Mouse (Mus musculus) liver, adult 2 months (tissue): ENCODE measurements around the gene Ppara. TPM values are rescaled to one million over a fixed set of nuclear protein-coding genes. Genes with fewer than 3 reads are reported as not detected.
A peak's percentile ranks its signal among the peaks of the same experiment; 100 is the strongest.

ENCODE experiments used
- DNase-seq: peaks from one replicate; pipeline ENCODE4 v3.0.0-alpha.2; 2011; ENCODE audit warnings: low read depth, low spot score; ENCODE audit errors: extremely low read depth
- H3K27ac ChIP-seq: fragments of 200-500 bp; replicated peaks from 2 replicates; pipeline ENCODE4 v1.5.1; 2012; ENCODE audit warnings: low read depth, mild to moderate bottlenecking, control low read depth, inconsistent platforms, low read length; ENCODE audit not compliant: insufficient read depth
- H3K27me3 ChIP-seq: fragments of 200-500 bp; 2 replicates; pipeline ENCODE4 v1.6.1; 2012; ENCODE audit warnings: mild to moderate bottlenecking, moderate library complexity, low read length, inconsistent platforms; ENCODE audit not compliant: control insufficient read depth, insufficient read depth
- H3K36me3 ChIP-seq: fragments of 200-500 bp; 2 replicates; pipeline ENCODE4 v1.6.1; 2012; ENCODE audit warnings: low read length, inconsistent platforms; ENCODE audit not compliant: control insufficient read depth, insufficient read depth
- H3K4me1 ChIP-seq: fragments of 200-500 bp; 2 replicates; pipeline ENCODE4 v1.6.1; 2011; ENCODE audit warnings: low read length; ENCODE audit not compliant: control insufficient read depth, insufficient read depth
- H3K4me3 ChIP-seq: fragments of 200-500 bp; 2 replicates; pipeline ENCODE4 v1.5.1; 2011; ENCODE audit warnings: low read depth, mild to moderate bottlenecking, control low read depth, low read length, moderate library complexity; ENCODE audit not compliant: insufficient read depth
- H3K79me2 ChIP-seq: fragments of 200-500 bp; 2 replicates; pipeline ENCODE4 v1.6.1; 2012; ENCODE audit warnings: inconsistent platforms, mild to moderate bottlenecking, low read length, moderate library complexity; ENCODE audit not compliant: control insufficient read depth, insufficient read depth
- H3K9ac ChIP-seq: fragments of 200-500 bp; 2 replicates; pipeline ENCODE4 v1.6.1; 2012; ENCODE audit warnings: low read depth, mild to moderate bottlenecking, control low read depth, inconsistent platforms, low read length
- CTCF ChIP-seq: fragments of 200-500 bp; IDR thresholded peaks from 2 replicates; pipeline ENCODE4 v1.5.1; 2011; ENCODE audit warnings: low read depth, low read length, control low read depth
- POLR2A ChIP-seq: fragments of 200-500 bp; IDR thresholded peaks from 2 replicates; pipeline ENCODE4 v1.6.1; 2011; ENCODE audit warnings: low read length, control low read depth; ENCODE audit not compliant: insufficient read depth; ENCODE audit errors: extremely low read depth
- WGBS: fragments of 180-500 bp; shearing (Covaris S2); methylation state at CpG from one replicate; pipeline ENCODE4 v1.1.7; 2018; 5-methylcytosine and 5-hydroxymethylcytosine counted together
- polyA plus RNA-seq: library from polyadenylated mRNA; depleted of rRNA; stranded (reverse); fragments of >200 nt; gene quantifications from 2 replicates; pipeline ENCODE4 v1.2.3, GENCODE M21; 2012; rRNA removed
- total RNA-seq: library from RNA; depleted of rRNA; stranded (reverse); fragments of >200 nt; gene quantifications from 2 replicates; pipeline ENCODE4 v1.2.3, GENCODE M21; 2014; rRNA removed

Ppara gene
- total RNA-seq: 184 and 206 TPM in 2 replicates
- 36.2 and 39.8 TPM in 2 replicates for polyA plus RNA-seq

- peak; percentile 72 for DNase-seq
- peak within 1 kb of the TSS; percentile 87 for H3K9ac ChIP-seq
Observed at GRCm38 (mm10) chr15:85734571-85735033, at the start of gene Ppara. Gene Ppara, plus strand, starts transcription at chr15:85734983.

DNA sequence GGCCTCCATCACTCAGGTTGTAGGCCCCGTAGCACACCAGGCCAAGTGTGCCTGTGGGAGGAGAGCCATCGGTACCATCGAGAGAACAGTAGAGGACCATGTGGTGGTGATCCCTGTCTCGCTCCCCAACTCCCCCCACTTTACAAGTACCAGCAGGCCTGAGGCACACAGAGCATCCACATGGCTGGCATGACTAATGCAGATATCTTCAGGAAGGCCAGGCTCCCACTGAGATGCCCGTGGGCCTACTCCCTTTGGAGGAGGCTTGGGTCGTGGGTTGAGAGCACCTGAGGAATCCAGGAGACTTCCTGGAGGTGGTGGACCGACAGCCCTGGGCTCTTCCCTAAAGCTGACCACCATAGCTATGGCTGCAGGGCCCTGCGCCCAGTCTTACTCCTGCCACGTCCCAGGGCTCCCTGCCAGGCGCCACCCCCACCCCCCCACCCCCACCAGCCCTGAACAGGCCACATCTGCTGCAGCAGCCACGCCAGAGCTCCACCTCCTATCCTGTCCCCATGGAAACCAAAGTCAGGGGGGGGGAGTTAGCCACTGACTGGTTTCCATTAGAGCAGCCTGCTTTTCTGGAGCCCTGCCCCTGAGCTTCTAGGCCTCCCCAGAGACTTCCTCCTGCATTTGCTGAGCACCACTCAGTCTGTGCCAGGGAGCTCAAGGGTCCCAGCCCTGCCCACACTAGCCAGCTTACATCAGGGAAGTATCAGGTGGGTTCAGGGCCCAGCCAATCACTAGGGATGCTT is 48.0 kb upstream of the Ppara start:
- no peak for DNase-seq
- Histone ChIP-seq H3K27me3 (no peaks in the 10 kb centered on the region), H3K36me3 (peaks cover 31% of the 10 kb centered on the region), H3K79me2 (peaks cover 75% of the 10 kb centered on the region), H3K9ac (no peak overlapping the region), H3K4me3 (no peak overlapping the region), H3K4me1 (peaks cover 19% of the 10 kb centered on the region), H3K27ac (peak overlapping the region; percentile 55)
- 64% methylated on average over 11 of the region's 11 CpGs for WGBS
- TF ChIP-seq CTCF: no peak
- TF ChIP-seq POLR2A: no peak

More at GRCm38 (mm10) chr15:85734571-85735033, at the start of gene Ppara:
- TF ChIP-seq POLR2A: peak; percentile 50
- no peak for TF ChIP-seq CTCF
- Histone ChIP-seq H3K4me3 (peak within 1 kb of the TSS; percentile 89), H3K27ac (peak within 1 kb of the TSS; percentile 97), H3K4me1 (peaks cover 13% of the 10 kb centered on the region), H3K27me3 (no peaks in the 10 kb centered on the region), H3K79me2 (peaks cover 17% of the 10 kb centered on the region), H3K36me3 (peaks cover 5% of the 10 kb centered on the region; the same call in 1 of the 2 replicates)
- 1% methylated on average over 28 of the region's 28 CpGs for WGBS

GRCm38 (mm10) chr15:85687630-85688410 is 47.0 kb upstream of the Ppara start:
- TF ChIP-seq POLR2A: no peak
- TF ChIP-seq CTCF: no peak
- Histone ChIP-seq H3K27me3 (no peaks in the 10 kb centered on the region), H3K4me3 (no peak overlapping the region), H3K9ac (no peak overlapping the region), H3K4me1 (peaks cover 16% of the 10 kb centered on the region), H3K79me2 (peaks cover 77% of the 10 kb centered on the region), H3K36me3 (peaks cover 33% of the 10 kb centered on the region), H3K27ac (peak overlapping the region; percentile 55)
- 73% methylated on average over 15 of the region's 15 CpGs for WGBS
- DNase-seq: no peak

- Histone ChIP-seq H3K27ac (no peak overlapping the region), H3K79me2 (peaks cover 71% of the 10 kb centered on the region), H3K4me1 (peaks cover 9% of the 10 kb centered on the region), H3K27me3 (no peaks in the 10 kb centered on the region), H3K4me3 (no peak overlapping the region), H3K9ac (no peak overlapping the region), H3K36me3 (peaks cover 35% of the 10 kb centered on the region)
- DNase-seq: no peak
- 76% methylated on average over 6 of the region's 6 CpGs for WGBS
- TF ChIP-seq CTCF (no peak), POLR2A (no peak)
Observed at GRCm38 (mm10) chr15:85688734-85689133, 46.0 kb upstream of the Ppara start.

GRCm38 (mm10) chr15:85689523-85689922 is 45.3 kb upstream of the Ppara start:
- no peak for DNase-seq
- Histone ChIP-seq H3K36me3 (peaks cover 38% of the 10 kb centered on the region), H3K9ac (no peak overlapping the region), H3K27ac (no peak overlapping the region), H3K79me2 (peaks cover 63% of the 10 kb centered on the region; the same call in 1 of the 2 replicates), H3K4me3 (no peak overlapping the region), H3K4me1 (peaks cover 9% of the 10 kb centered on the region), H3K27me3 (no peaks in the 10 kb centered on the region)
- no peak for TF ChIP-seq CTCF
- TF ChIP-seq POLR2A: no peak
- WGBS: 89% methylated on average over 6 of the region's 6 CpGs
